Mouse (Mus musculus): ENCODE results near the gene C2cd4a.

DNA sequence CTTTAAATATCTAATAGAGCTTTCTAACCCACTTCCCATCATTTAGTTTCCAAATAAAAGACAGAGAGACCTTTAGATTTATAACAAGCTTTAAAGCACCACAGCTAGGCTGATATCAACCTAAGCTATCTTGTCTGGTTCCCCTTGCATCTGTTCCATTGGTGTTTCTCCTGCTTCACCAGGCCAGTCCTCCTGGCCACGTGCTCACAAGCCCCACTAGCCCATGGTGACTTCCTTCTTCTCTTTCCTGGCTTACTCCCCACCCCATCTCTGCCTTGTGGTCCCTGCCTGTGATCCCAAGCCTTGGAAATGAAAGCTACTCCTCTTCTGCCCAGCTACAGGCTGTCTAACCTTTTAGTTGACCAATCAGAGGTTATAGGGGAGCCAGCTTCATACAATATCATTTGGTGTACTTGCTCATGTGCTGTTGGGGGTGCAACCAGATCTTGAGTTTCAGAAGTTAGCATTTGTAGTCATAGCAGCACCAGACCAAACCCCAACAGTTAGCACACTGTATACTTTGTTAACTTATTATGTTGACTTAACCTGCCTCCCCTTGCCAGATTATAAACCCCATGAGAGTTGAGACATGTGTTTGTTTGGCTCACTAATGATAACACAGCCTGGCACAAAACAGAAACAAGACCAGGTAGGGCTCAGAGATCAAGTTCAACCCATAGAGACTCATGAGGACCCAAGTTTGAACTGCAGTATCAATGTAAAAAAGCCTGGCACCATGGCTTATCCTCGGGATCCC, 15.8 kb downstream of the C2cd4a start:
- no peak for TF ChIP-seq GATA1 (IDR thresholded peaks at IDR 0.05; ENCODE audit: borderline replicate concordance, low read length)
- TF ChIP-seq CTCF (IDR thresholded peaks at IDR 0.05; ENCODE audit: low read depth, low read length): no peak
- TF ChIP-seq POLR2AphosphoS5 (IDR thresholded peaks at IDR 0.05; ENCODE audit: insufficient replicate concordance, low read depth, low read length): no peak
- no peak for TF ChIP-seq TAL1 (conservative IDR thresholded peaks at IDR 0.05; ENCODE audit: low read depth, low read length)
- no peak for TF ChIP-seq GATA2 (IDR thresholded peaks at IDR 0.05; ENCODE audit: borderline replicate concordance, low read depth, low read length)
